Mouse (Mus musculus) MEL (cell line): Measurements from ENCODE around the gene Otulinl. TPM values are rescaled to one million over a fixed set of nuclear protein-coding genes. Genes with fewer than 3 reads are reported as not detected.

ENCODE experiments used
- DNase-seq: peaks from one replicate; pipeline ENCODE4 v3.0.0; 2011; ENCODE audit warnings: low read depth, low spot score
- H3K27ac ChIP-seq: 2 replicates; pipeline ENCODE4 v1.5.1; 2012; ENCODE audit warnings: low read depth, mild to moderate bottlenecking, control low read depth, low read length, moderate library complexity; ENCODE audit not compliant: control insufficient read depth
- H3K27me3 ChIP-seq, 2 experiments: fragments of 150-350 bp in 1 of 2; sonication (generic) in 1 of 2; 2 replicates each; pipeline ENCODE4 v1.6.1; 2012; ENCODE audit warnings: low read length in 2 of 2, mild to moderate bottlenecking in 2 of 2, improper control_type of control experiment in 1 of 2, moderate library complexity in 1 of 2; ENCODE audit not compliant: insufficient read depth in 2 of 2, control insufficient read depth in 1 of 2
- H3K36me3 ChIP-seq, 2 experiments: 2 replicates each; pipeline ENCODE4 v1.6.1; 2012 to 2014; ENCODE audit warnings: low read length in 2 of 2, improper control_type of control experiment in 1 of 2, inconsistent platforms in 1 of 2, mild to moderate bottlenecking in 1 of 2; ENCODE audit not compliant: insufficient read depth in 2 of 2, control insufficient read depth in 1 of 2
- H3K4me1 ChIP-seq, 2 experiments: fragments of 150-350 bp in 1 of 2; sonication (generic) in 1 of 2; 2 replicates each; pipeline ENCODE4 v1.6.1; 2012; ENCODE audit warnings: low read length in 2 of 2, improper control_type of control experiment in 1 of 2, mild to moderate bottlenecking in 1 of 2; ENCODE audit not compliant: insufficient read depth in 2 of 2, control insufficient read depth in 1 of 2
- H3K4me3 ChIP-seq, 2 experiments: fragments of 150-350 bp in 1 of 2; sonication (generic) in 1 of 2; 2 replicates each; pipeline ENCODE4 v1.5.1; 2012; ENCODE audit warnings: low read depth in 2 of 2, low read length in 2 of 2, mild to moderate bottlenecking in 2 of 2, moderate library complexity in 2 of 2, control low read depth in 1 of 2, improper control_type of control experiment in 1 of 2; ENCODE audit not compliant: control insufficient read depth in 1 of 2, insufficient read depth in 1 of 2
- H3K79me2 ChIP-seq: 2 replicates; pipeline ENCODE4 v1.6.1; 2012; ENCODE audit warnings: mild to moderate bottlenecking, low read length, moderate library complexity; ENCODE audit not compliant: control insufficient read depth, poor library complexity, insufficient read depth
- H3K9ac ChIP-seq: 2 replicates; pipeline ENCODE4 v1.6.1; 2012; ENCODE audit warnings: low read depth, mild to moderate bottlenecking, control low read depth, low read length, moderate library complexity; ENCODE audit not compliant: control insufficient read depth, poor library complexity, severe bottlenecking
- H3K9me3 ChIP-seq: fragments of 150-350 bp; sonication (generic); replicated peaks from 2 replicates; pipeline ENCODE4 v1.6.1; 2012; ENCODE audit warnings: mild to moderate bottlenecking, low read length, improper control_type of control experiment, moderate library complexity; ENCODE audit not compliant: insufficient read depth
- BHLHE40 ChIP-seq: IDR thresholded peaks from 2 replicates; pipeline ENCODE4 v1.6.1; 2012; ENCODE audit warnings: low read depth, mild to moderate bottlenecking, inconsistent platforms, low read length, improper control_type of control experiment, borderline replicate concordance
- CHD1 ChIP-seq: IDR thresholded peaks from 2 replicates; pipeline ENCODE4 v1.6.1; 2012; ENCODE audit warnings: low read depth, mild to moderate bottlenecking, inconsistent platforms, low read length, improper control_type of control experiment
- CHD2 ChIP-seq: IDR thresholded peaks from 2 replicates; pipeline ENCODE4 v1.6.1; 2011; ENCODE audit warnings: low read length, improper control_type of control experiment
- CTCF ChIP-seq, 3 experiments: IDR thresholded peaks in 2 of 3; conservative IDR thresholded peaks in 1 of 3; 2 replicates each; pipeline ENCODE4 v1.5.1; 2011 to 2012; ENCODE audit warnings: low read length in 3 of 3, low read depth in 2 of 3, mild to moderate bottlenecking in 2 of 3, improper control_type of control experiment in 1 of 3, inconsistent platforms in 1 of 3, mixed read lengths in 1 of 3, moderate library complexity in 1 of 3; ENCODE audit not compliant: control insufficient read depth in 1 of 3, insufficient read depth in 1 of 3, poor library complexity in 1 of 3, severe bottlenecking in 1 of 3
- ELF1 ChIP-seq: IDR thresholded peaks from 2 replicates; pipeline ENCODE4 v1.6.1; 2014; ENCODE audit warnings: low read depth, mild to moderate bottlenecking, inconsistent platforms, low read length, improper control_type of control experiment, moderate library complexity
- EP300 ChIP-seq, 2 experiments: IDR thresholded peaks; 2 replicates each; pipeline ENCODE4 v1.6.1; 2011; ENCODE audit warnings: improper control_type of control experiment in 2 of 2, low read length in 2 of 2, low read depth in 1 of 2, mild to moderate bottlenecking in 1 of 2
- JUND ChIP-seq: IDR thresholded peaks from 2 replicates; pipeline ENCODE4 v1.6.1; 2011; ENCODE audit warnings: low read depth, mild to moderate bottlenecking, improper control_type of control experiment, low read length
- KAT2A ChIP-seq: conservative IDR thresholded peaks from 2 replicates; pipeline ENCODE4 v1.6.1; 2012; ENCODE audit warnings: low read depth, low read length, improper control_type of control experiment, inconsistent platforms
- MAFK ChIP-seq: IDR thresholded peaks from 2 replicates; pipeline ENCODE4 v1.6.1; 2011; ENCODE audit warnings: low read depth, mild to moderate bottlenecking, low read length, improper control_type of control experiment, borderline replicate concordance
- MAZ ChIP-seq: IDR thresholded peaks from 2 replicates; pipeline ENCODE4 v1.6.1; 2012; ENCODE audit warnings: low read depth, mild to moderate bottlenecking, inconsistent platforms, low read length, improper control_type of control experiment
- MEF2A ChIP-seq: IDR thresholded peaks from 2 replicates; pipeline ENCODE4 v1.6.1; 2014; ENCODE audit warnings: low read depth, mild to moderate bottlenecking, inconsistent platforms, low read length, improper control_type of control experiment; ENCODE audit not compliant: poor library complexity, insufficient replicate concordance, severe bottlenecking; ENCODE audit errors: extremely low read depth
- MXI1 ChIP-seq: IDR thresholded peaks from 2 replicates; pipeline ENCODE4 v1.6.1; 2011; ENCODE audit warnings: mild to moderate bottlenecking, low read depth, low read length, improper control_type of control experiment
- MYC ChIP-seq: IDR thresholded peaks from 2 replicates; pipeline ENCODE4 v1.6.1; 2011; ENCODE audit warnings: low read depth, mild to moderate bottlenecking, low read length, improper control_type of control experiment, moderate library complexity
- POLR2AphosphoS2 ChIP-seq: IDR thresholded peaks from 2 replicates; pipeline ENCODE4 v1.6.1; 2011; ENCODE audit warnings: low read length, improper control_type of control experiment
- POLR2AphosphoS5 ChIP-seq: IDR thresholded peaks from 2 replicates; pipeline ENCODE4 v1.6.1; 2012; ENCODE audit warnings: low read depth, borderline replicate concordance, mild to moderate bottlenecking, inconsistent platforms, low read length, moderate library complexity, mixed read lengths
- SMC3 ChIP-seq: IDR thresholded peaks from 2 replicates; pipeline ENCODE4 v1.6.1; 2011; ENCODE audit warnings: low read depth, low read length, improper control_type of control experiment
- TAL1 ChIP-seq: IDR thresholded peaks from 2 replicates; pipeline ENCODE4 v1.6.1; 2012; ENCODE audit warnings: mild to moderate bottlenecking, inconsistent platforms, low read length, moderate library complexity, mixed read lengths
- TBP ChIP-seq: IDR thresholded peaks from 2 replicates; pipeline ENCODE4 v1.8.0; 2011; ENCODE audit warnings: low read depth, low read length, improper control_type of control experiment
- TCF12 ChIP-seq: IDR thresholded peaks from 2 replicates; pipeline ENCODE4 v1.6.1; 2014; ENCODE audit warnings: low read depth, mild to moderate bottlenecking, inconsistent platforms, low read length, improper control_type of control experiment, moderate library complexity
- UBTF ChIP-seq: IDR thresholded peaks from 2 replicates; pipeline ENCODE4 v1.6.1; 2012; ENCODE audit warnings: low read depth, mild to moderate bottlenecking, inconsistent platforms, low read length, improper control_type of control experiment, moderate library complexity, borderline replicate concordance; ENCODE audit not compliant: insufficient read depth
- ZC3H11A ChIP-seq: IDR thresholded peaks from 2 replicates; pipeline ENCODE4 v1.6.1; 2012; ENCODE audit warnings: low read depth, mild to moderate bottlenecking, inconsistent platforms, low read length, improper control_type of control experiment
- ZMIZ1 ChIP-seq: IDR thresholded peaks from 2 replicates; pipeline ENCODE4 v1.6.1; 2012; ENCODE audit warnings: low read depth, mild to moderate bottlenecking, inconsistent platforms, low read length, improper control_type of control experiment, moderate library complexity
- polyA plus RNA-seq, 2 experiments: library from polyadenylated mRNA; stranded (reverse) in 1 of 2; unstranded in 1 of 2; fragments of >175 nt in 1 of 2; fragments of >200 nt in 1 of 2; gene quantifications; 2 replicates each; pipeline versions ENCODE4 v1.2.1 to v1.2.4; 2012; ENCODE audit warnings: low replicate concordance in 2 of 2, low read depth in 1 of 2; ENCODE audit not compliant: insufficient read length in 2 of 2, insufficient read depth in 1 of 2, missing spikeins in 1 of 2
- total RNA-seq: library from RNA; depleted of rRNA; stranded (reverse); fragments of 300-350 nt; gene quantifications from 2 replicates; pipeline ENCODE4 v1.2.3, GENCODE M21; 2012

The Otulinl gene
- total and polyA plus RNA-seq, 3 experiments: 0.14 to 0.50 TPM; not detected in 1

DNA sequence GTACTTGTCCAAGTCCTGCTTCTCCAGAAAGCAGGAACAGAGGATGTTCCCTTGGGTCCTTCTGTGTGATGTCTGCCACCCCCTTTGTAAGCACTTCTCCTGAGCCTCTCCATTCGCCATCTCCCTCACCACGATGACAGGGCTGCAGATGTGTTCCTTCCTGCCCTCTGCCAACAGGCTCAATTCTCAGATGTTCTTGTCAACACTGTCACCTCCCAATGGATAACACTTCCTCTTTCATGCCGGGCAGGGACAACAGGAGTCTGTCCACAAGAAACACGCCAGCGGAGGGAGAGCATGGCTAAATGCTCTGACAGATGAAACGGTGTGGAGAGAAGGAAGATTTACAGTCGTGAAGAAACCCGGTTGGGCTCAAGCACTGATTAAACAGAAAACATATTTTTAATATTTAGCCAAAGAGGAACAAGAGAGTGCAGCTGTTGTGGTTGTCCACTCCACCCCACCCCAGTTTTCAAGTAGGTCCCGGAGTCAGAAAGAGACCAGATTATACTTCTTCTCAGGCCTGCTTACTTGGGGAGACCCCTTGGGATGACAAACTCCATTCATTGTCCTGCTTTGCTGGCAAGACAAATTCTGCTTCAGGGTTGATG, 6.8 kb upstream of the Otulinl start:
- H3K4me1 ChIP-seq: peaks cover 0 to 3% of the 10 kb centered on the region in 2 experiments; a peak in 2 of 4 replicates
- H3K27ac ChIP-seq: no peak overlapping the region
- no peaks in the 10 kb centered on the region for H3K27me3 ChIP-seq
- TF ChIP-seq JUND: no peak
- no peak for TF ChIP-seq BHLHE40
- no peak for TF ChIP-seq CHD2
- no peak for TF ChIP-seq TBP
- no peak for TF ChIP-seq MAFK
- no peak overlapping the region for H3K4me3 ChIP-seq
- no peak overlapping the region for H3K9ac ChIP-seq
- no peaks in the 10 kb centered on the region for H3K36me3 ChIP-seq
- H3K79me2 ChIP-seq: no peaks in the 10 kb centered on the region
- no peak for DNase-seq
- no peaks in the 10 kb centered on the region for H3K9me3 ChIP-seq

- TF ChIP-seq MEF2A: no peak
- no peak for TF ChIP-seq MYC
- no peak for TF ChIP-seq MAZ
- TF ChIP-seq EP300 (IDR thresholded peaks at IDR 0.05; ENCODE audit: low read depth in 1 of 2, low read length in 2 of 2): no peak
- TF ChIP-seq ELF1: no peak
- no peak for TF ChIP-seq ZMIZ1
- TF ChIP-seq UBTF: no peak
- no peak for TF ChIP-seq TCF12
- TF ChIP-seq POLR2AphosphoS5: no peak
- no peak for TF ChIP-seq SMC3
- TF ChIP-seq MXI1: no peak
- no peak for TF ChIP-seq JUND
- no peak for TF ChIP-seq KAT2A
- TF ChIP-seq MAFK: no peak
- TF ChIP-seq ZC3H11A: no peak
- no peak for TF ChIP-seq CHD1
- TF ChIP-seq POLR2AphosphoS2: no peak
- TF ChIP-seq TAL1: no peak
- no peak for TF ChIP-seq CTCF (IDR thresholded peaks at IDR 0.05 in 2 of 3, conservative IDR thresholded peaks at IDR 0.05 in 1 of 3; ENCODE audit: control insufficient read depth in 1 of 3, insufficient read depth in 1 of 3, low read depth in 2 of 3, low read length in 3 of 3, poor library complexity in 1 of 3, severe bottlenecking in 1 of 3)
- TF ChIP-seq, all 39 proteins: peak for 0
- H3K27ac ChIP-seq: no peak overlapping the region
These were observed 3.4 kb upstream of the Otulinl start for GRCm38 (mm10) chr15:27684813-27685212.

More at GRCm38 (mm10) chr15:27684813-27685212, 3.4 kb upstream of the Otulinl start:
- no peaks in the 10 kb centered on the region for H3K9me3 ChIP-seq
- H3K4me3 ChIP-seq: no peak overlapping the region
- H3K4me1 ChIP-seq: no peaks in the 10 kb centered on the region
- no peak overlapping the region for H3K9ac ChIP-seq
- no peaks in the 10 kb centered on the region for H3K79me2 ChIP-seq
- no peaks in the 10 kb centered on the region for H3K27me3 ChIP-seq
- no peak for DNase-seq
- no peaks in the 10 kb centered on the region for H3K36me3 ChIP-seq
